Mouse (Mus musculus) embryo, embryonic 11 days (tissue): ENCODE measurements around the gene Selplg.
"Not testable (repeated sequence)": the region's sequence is repeated elsewhere in the genome, so short reads cannot be mapped to it uniquely, and the experiment has no call there.

Source experiments
- DNase-seq: peaks from one replicate; pipeline ENCODE4 v3.0.0-alpha.2; 2015

Selplg gene

DNA sequence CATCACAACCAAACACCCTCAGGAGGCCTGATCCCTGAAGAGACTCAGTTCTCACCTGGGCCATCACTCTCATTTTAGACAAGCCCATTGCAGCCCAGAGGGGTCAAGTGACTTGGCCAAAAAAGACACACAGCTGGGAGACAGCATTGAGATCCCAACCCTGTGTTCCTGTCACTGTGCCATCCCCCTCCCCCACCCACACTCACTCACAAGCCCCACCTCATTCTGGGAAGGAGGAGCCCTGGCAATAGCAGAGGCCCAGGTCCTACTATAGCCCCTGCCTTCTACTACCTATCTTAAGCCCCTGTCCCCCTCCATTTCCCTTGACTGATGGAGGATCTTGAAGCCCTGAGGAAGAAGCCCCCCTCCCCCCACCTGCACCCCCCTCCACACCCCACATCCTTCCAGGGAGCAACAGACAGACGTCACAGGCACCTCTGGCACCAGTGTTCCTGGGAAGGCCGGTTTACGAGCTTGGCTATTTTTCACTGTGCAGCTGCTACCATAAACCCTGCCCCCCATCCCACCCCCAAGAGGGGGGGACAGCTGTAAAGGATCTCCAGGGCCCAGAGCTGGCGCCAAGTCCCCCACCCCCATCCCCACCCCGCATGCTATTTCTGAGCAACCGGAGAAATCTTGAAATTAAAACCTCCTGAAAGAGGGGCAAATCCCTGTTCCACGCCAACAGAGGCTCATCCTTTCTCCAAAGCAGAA is 43.2 kb downstream of the Selplg start:
- DNase-seq: peak; percentile 68

DNA sequence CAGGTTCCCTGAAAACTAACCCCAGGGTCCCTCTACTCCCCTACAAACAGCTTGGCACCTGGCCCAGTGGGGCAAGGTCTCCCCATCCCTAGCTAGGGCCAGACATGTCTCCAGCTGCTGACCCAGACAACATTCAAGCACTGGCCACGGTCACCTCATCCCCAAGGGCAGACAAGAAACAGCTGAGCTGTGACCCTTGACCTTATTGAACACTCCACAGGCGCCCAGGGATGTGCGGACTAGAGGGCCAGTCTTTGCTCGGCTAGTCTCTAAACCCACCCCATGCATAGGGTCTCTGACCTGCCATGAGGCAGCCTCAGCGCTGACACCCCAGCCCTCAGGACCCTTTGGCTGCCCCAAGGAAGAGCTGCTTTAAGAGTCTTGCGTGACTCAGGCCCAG is 43.8 kb downstream of the Selplg start:
- DNase-seq: peak; percentile 51

DNA sequence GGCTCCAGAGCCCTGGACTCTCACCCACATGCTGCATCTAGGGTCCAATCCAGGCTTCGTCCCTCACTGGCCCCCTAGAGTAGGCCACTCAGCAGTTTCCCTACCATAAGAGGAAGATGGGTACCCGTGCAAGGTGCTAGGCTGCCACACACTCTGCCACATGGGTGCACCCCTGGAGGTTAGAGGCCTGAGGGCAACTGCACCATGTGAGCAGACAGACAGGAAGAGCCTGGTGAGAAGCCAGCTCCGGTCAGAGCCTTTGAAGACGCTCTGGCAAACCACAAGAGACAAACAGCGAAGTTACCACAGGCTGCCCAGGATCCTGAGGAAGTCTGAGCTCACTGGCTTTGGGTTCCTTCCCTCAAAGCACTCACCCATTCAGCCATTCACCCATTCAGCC is 45.5 kb downstream of the Selplg start:
- no peak for DNase-seq

DNA sequence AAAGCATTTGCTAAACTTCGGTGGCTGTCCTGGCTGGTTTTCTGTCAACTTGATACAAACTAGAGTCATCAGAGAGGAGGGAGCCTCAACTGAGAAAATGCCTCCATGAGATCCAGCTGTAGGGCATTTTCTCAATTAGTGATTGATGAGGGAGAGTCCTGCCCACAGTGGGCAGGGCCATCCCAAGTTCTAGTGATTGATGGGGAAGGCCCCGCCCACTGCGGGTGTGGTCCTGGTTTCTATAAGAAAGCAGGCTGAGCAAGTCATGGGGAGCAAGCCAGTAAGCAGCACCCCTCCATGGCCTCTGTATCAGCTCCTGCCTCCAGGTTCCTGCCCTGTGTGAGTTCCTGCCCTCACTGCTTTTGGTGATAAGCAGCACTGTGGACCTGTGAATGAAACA is 48.3 kb downstream of the Selplg start:
- DNase-seq: peak; percentile 61

DNA sequence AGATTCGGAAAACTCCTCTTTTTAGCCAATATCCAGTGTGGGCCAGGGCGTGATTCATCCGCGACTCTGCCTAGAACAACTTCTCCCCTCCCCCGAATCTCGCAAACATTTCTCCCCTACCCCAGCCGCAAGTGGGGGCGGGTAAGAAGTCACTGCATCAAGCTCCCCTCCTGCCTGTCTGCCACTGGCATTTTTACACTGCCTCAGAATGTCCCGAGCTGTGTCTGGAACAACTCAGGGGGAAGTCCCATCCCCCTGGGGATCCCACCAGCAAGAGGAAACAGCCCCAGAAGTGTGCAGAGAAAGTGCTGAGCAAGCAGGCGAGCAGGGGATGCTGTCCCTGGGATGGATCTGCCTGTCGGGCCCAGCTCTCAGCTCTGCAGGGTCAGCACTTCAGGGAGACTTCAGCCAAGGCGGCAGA is 48.9 kb downstream of the Selplg start:
- DNase-seq: peak; percentile 64

DNA sequence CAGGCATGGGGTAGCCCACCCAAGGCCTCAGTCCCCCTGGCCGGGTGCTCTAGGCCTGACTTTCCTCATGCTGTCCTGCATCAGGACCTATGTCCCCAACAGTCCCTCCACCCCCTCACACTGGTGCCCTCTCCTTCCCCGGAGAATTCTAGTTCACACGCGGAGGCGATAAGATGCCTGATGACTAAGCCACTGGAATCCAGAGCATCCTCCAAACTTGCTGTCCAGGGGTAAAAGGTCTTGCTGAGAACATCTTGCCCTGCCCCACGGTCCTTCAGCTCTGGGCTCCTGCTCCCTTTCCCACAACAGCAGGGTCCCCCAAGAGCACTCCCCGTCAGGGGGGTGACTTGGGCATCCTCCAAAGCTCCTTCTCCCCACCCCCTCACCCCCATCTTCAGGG is 49.8 kb downstream of the Selplg start:
- DNase-seq: no peak

DNA sequence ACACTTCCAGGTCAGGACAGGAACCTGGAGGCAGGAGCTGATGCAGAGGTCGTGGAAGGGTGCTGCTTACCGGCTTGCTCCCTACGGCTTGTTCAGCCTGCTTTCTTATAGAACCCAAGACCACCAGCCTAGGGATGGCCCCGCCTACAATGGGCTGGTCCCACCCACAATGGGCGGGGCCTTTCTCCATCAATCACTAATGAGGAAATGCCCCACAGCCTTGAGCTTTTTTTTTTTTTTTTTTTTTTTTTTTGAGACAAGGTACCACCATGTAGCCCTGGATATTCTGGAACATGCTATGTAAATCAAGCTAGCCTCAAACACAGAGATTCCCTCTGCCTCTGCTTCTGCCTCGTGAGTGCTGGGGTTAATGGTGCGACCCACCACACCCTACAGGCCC is 50.6 kb downstream of the Selplg start:
- DNase-seq: no peak

DNA sequence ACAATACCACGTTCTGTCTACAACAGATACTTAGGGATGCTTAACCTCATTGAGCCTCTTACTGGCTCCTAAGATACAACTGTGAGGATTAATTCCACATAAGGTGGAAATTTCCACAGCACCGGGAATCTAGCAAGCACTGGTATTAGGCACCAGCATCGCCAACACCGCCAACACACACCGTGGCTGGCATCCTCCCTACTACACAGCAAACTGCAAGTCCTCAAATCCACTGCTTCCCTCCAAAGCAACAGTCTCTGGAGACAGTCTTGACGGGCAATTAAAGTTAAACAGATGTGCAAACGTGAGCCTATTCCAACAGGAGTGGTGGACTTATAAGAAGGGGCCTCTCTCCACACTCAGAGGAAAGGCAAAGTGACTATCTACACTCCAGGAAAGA is 51.2 kb downstream of the Selplg start:
- DNase-seq: no peak

DNA sequence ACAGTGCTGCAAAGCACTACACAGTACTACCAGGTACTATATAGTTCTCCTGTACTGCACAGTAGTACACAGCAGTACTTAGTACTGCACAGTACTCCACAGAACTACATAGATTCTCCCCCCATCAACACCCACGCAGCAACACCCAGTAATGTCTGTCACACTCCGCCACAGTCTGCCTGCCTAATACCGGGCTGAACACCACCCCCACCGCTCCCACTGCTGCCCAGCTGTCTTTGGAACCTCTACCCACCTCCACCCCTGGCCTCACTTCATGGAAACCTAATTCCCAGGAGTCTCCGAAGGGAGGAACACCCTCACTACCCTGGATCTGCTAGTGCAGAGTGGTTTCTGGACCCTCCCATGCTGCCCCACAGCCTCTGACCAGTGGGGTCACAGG is 51.7 kb downstream of the Selplg start:
- DNase-seq: no peak

DNA sequence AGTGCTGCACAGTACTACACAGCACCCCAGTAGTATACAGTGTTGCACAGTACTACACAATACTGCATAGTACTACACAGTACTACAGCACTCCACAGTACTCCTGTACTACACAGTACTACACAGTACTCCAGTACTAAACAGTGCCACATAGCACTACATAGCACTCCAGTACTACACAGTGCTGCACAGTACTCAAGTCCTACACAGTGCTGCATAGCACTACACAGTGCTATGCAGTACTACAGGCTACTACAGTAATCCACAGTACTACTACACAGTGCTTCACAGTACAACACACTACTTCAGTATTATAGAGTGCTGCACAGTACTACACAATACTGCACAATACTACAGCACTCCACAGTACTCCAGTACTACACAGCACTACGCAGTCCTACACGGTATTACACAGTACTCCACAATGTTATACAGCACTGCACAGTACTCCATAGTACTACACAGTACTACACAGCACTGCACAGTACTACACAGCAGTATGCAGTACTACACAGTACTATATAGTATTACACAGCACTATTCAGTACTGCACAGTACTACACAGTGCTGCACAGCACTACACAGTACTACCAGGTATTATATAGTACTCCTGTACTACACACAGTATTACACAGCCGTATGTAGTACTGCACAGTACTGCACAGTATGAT is 52.2 kb downstream of the Selplg start:
- no peak for DNase-seq

DNA sequence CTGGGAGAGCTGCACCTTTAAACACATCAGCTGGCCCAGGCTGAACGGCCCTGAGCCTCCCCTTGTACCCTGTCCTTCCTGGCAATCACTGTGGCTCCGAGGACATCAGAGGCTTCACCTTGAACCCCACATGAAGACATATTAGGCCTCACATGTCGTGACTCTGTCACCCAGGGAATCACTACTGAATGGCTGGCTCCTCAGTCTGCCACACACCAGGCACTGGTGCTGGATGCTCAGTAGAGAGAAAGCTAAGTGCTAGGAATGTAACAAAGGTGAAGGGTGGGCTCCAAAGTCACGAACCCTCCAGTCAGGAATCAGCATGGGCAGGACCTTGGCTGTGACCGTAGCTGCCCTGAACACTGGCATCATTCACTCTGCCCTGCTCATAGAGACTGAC is 52.9 kb downstream of the Selplg start:
- no peak for DNase-seq

DNA sequence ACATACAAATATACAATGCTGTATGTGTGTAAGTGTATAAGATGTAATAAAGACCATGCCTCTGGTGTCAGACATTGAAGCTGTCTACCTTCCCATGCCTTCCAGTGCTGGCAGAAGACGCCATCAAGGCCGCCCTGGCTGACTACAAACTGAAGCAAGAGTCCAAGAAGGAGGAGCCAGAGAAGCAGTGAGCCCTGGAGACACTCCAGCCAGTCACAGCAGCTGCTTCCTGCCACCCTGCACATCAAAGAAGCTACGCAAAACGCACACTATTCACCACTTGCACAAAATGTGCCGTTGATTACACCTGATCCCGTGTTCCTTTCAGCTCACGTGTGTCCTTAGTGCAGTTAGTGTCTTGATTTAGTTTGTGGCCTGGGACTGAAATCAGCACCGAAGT is 54.7 kb downstream of the Selplg start:
- not testable (repeated sequence) for DNase-seq

DNA sequence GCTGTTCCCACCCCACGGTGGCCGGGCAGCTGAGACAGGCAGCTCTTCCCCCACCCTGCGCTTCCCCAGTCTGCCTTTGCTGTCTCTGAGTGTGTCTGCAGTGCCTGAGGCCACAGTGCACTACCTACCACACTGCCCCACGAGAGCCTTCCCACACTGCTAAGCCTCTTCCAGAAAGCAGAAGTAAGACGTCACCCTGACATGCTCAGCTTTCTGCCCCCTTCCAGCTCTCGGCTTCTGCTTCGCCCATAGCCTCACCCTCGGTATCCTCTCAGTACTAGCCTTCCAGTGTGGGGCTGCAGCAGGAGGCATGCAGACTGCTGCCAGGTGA is 55.6 kb downstream of the Selplg start:
- DNase-seq: no peak

DNA sequence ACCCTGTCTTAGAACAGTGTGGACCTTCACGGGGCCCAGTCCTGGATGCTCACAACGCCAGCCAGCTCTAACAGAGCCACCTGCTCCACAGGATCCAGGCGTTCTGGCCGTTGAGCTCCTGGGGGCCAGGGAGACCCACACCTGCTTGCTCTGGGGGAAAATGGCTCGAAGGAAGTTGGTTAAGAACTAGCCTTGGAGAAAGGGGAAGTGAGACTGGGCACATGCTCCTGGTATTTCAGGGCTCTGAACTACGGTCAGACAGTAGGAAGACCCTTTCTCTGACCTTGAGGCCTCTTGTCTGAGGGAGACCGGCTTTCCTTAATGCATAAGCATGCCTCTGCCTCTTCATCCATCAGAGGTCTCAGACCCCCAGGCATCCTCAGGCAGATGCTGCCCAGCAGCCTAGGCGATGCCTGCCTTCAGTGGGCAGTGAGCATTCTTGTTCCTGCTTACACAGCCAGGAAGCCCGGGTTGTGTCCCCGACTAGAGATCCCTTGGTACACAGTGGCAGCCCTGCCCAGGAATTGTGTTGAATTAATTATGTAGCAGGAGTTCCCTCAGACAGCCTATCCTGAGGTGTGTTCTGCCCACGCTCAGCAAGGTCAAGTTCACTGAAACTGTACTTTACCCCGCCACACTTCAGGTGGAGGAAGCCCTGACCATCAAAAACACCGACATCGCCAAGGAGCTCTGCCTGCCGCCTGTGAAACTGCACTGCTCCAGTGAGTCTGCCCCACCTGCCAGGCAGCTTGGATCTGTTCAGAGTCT is 56.1 kb downstream of the Selplg start:
- no peak for DNase-seq

DNA sequence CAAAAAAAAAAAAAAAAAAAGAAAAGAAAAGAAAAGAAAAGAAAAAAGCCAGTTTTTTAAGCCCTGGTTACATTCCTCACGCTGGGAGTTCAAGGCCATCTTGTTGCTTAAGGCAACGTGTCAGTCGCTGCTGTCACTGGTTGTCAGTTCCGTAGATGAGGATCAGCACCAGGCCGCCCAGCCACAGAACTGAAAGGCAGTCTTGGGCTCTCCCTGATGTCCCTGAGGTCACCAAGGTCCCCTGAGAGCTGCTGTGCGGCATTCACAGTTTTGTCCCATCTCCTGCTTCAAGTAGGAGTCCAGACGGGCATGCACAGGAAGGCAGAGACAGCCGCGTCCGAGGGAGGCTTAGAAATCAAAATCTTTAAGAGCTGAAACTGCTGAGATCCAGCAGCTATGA is 56.9 kb downstream of the Selplg start:
- DNase-seq: no peak

DNA sequence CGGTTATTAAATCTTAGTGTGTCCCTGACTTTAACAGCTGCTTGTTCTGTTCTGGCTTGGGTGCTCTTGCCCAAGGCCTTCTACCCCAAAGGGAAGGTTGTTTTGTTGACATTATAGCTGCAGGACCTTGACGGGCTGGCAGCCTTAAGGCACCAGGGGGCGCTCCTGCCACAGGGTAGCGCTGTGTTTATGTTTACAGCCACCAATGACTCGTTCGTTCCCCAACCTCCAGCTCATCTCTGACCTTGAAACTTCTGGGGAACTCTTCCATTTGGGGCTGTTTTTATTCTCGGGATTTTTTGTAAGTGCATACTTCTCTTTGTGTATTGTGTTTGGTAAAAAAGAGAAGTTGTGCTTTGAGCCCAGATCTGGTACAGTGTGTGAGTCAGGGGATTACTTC is 58.8 kb downstream of the Selplg start:
- DNase-seq: peak; percentile 84

DNA sequence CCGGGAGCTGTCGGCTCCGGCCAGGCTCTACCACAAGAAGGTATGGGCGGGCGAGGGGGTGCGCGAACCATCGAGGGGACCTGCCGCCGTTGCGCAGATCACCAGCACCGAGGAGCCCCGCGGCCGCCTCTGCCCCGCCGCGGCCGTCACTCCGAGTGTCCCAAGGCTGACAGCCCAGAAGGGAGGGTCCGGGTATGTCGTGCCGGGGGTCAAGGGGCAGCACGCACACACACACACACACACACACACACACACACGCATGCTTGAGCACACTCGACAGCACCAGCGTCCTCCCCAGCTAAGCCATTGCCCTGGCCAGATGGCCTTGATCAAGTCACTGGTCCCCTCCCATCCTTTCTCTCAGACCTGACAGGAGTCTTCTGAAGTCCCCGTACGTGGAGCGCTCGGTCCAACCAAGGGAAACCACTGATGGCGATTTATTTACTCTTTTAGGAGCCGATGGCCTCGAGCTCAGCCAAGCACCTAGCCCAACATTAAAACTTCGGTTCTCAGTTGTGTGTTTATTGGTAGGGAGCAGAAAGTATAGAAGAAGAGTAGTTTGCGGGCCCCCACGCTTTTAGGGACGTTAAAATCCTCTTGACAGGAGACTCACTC is 59.4 kb downstream of the Selplg start:
- DNase-seq: no peak

DNA sequence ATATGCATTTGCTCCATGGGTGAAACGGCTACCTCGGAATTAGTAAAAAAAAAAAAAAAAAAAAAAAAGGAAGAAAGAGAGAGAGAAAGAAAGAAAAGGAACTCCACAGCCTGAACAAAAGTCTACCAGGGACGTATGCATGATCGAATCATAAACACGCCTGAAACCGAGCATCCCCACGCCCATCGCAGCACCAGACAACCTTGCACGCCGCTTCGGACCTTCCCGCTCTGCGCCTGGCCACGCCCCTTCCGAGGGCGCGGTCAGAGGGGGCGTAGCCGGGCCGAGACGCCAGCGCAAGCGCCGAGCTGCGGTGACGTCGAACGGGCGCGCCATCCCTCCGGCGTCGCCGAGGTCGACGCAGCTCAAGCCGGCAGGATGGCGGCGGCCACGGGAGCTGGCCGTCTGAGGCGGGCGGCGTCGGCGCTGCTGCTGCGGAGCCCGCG is 60.0 kb downstream of the Selplg start, which contains the start of the genes Sart3 and Iscu:
Sart3 (minus strand) TSS at position 61 of the 446 bp plus-strand sequence.
Iscu (plus strand) TSS at position 299 of the 446 bp plus-strand sequence.
- DNase-seq: peak; percentile 97

DNA sequence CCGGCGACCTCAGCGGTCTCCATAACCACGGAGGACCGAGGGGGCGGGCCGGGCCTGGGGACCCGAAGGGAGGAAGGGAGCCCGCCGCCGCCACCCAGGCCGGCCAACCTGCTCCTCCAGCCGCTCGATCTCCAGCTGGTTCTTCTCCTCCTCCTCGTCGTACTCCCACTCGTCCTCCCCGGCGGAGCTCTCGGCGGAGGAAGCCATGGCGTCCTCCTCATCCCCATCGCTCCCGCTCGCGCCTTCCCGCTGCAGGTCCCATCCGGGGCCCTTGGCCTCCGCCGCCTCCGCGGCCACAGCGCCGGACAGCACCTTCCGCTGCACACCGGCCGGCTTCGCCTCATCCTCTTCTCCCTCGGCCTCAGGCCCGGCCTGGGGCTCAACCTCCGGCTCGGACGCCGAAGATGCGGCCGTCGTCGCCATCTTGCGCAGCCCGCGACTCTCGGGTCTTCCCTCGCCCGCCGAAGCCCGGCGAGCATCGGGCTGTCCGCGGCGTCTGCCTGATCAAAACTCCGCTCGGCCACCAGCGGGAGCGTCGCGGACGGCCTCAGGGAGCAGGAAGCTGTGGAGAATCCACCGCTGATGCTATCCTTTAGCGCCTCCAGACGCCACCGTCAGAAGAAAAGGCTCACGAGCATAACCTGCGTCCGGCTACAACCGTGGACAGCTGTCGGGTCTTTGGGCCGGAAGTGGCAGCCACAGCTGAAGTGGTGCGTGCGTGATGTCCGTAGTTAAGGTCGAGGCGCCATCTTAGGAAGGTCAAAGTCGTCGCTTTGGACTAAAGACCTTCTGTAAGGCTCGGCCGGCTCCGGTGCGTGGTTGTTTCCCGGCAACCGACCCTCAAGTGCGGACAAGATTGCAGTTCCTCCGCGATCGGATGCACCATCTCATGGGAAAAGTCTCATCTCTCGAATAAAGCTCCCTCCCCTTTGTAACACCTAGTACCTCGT is 61.0 kb downstream of the Selplg start:
- peak; percentile 94 for DNase-seq

DNA sequence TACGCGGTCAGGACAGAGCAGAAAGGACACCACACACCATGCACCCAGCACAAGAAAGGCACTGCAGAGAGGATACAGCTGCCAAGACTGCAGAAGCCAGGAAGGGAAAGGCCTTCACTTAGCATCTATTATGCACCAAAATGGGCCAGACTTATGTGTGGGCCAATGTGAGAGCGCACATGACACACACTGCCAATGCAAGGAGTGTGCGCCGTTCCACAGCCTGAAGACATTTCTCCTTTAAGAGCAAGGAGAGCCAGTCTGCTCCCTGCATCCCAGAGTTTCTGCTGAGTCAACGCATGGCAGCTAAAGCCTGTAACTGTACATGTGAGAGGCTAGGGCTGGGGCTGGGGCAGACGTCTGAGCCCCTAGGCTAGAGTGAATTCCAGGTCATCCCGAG is 63.6 kb downstream of the Selplg start:
- DNase-seq: no peak
